Mouse (Mus musculus) G1E (cell line): ENCODE data around the gene Evl.

Source experiments
- CTCF ChIP-seq: IDR thresholded peaks from 2 replicates; pipeline ENCODE4 v1.5.1; 2012; ENCODE audit warnings: low read depth, low read length, inconsistent platforms, mixed read lengths
- GATA1 ChIP-seq: IDR thresholded peaks from 2 replicates; pipeline ENCODE4 v1.6.1; 2012; ENCODE audit warnings: borderline replicate concordance, low read length, inconsistent platforms, mixed read lengths
- POLR2AphosphoS5 ChIP-seq: IDR thresholded peaks from 2 replicates; pipeline ENCODE4 v1.6.1; 2012; ENCODE audit warnings: low read depth, low read length, inconsistent platforms; ENCODE audit not compliant: insufficient replicate concordance
- TAL1 ChIP-seq: conservative IDR thresholded peaks from 2 replicates; pipeline ENCODE4 v1.6.1; 2012; ENCODE audit warnings: low read depth, low read length, inconsistent platforms, mixed read lengths

GRCm38 (mm10) chr12:108722464-108722863 is 167.9 kb downstream of the Evl start:
- TF ChIP-seq CTCF (no peak), TAL1 (no peak), GATA1 (no peak), POLR2AphosphoS5 (no peak)
